Comparison of ENCODE assay signal across 8 mouse cellular contexts in genomic region chr7:127260309-127261111, GRCm38 (mm10). TPM values are rescaled to one million over a fixed set of nuclear protein-coding genes. Genes with fewer than 3 reads are reported as not detected.
DNase-seq lines count a peak whose midpoint lies in the region; ATAC-seq lines count a peak whose summit lies in the region.

Gene Dctpp1 (minus strand): TSS chr7:127260709.

- H3K9ac ChIP-seq in heart, embryonic 13.5 days, result peak within 1 kb of the TSS; percentile 90
- H3K9ac ChIP-seq in liver, embryonic 12.5 days, result peak within 1 kb of the TSS; percentile 77
- peak within 1 kb of the TSS; percentile 43 for H3K9ac ChIP-seq in stomach, embryonic 15.5 days

- peaks cover 15% of the 10 kb centered on the region for H3K36me3 ChIP-seq in heart, embryonic 13.5 days
- peaks cover 21% of the 10 kb centered on the region for H3K36me3 ChIP-seq in liver, embryonic 12.5 days
- peaks cover 5% of the 10 kb centered on the region; the same call in 1 of the 2 replicates for H3K36me3 ChIP-seq in stomach, embryonic 15.5 days

- H3K4me2 ChIP-seq in heart, embryonic 13.5 days, result peak within 1 kb of the TSS; percentile 92
- peak within 1 kb of the TSS; percentile 91 for H3K4me2 ChIP-seq in liver, embryonic 12.5 days
- H3K4me2 ChIP-seq in stomach, embryonic 15.5 days, result peak within 1 kb of the TSS; percentile 70

- peak within 1 kb of the TSS; percentile 80 for H3K4me3 ChIP-seq in brown adipose tissue, adult 24 weeks (ENCODE audit: insufficient read depth, low read depth, low read length)
- H3K4me3 ChIP-seq in heart, embryonic 13.5 days, result peak within 1 kb of the TSS; percentile 80
- peak within 1 kb of the TSS; percentile 78 for H3K4me3 ChIP-seq in liver, embryonic 12.5 days
- peak within 1 kb of the TSS; percentile 68 for H3K4me3 ChIP-seq in stomach, embryonic 15.5 days (replicated peaks)

- H3K4me1 ChIP-seq in brown adipose tissue, adult 24 weeks (ENCODE audit: control insufficient read depth, insufficient read depth, insufficient read length, low read length), result no peaks in the 10 kb centered on the region
- H3K4me1 ChIP-seq in heart, embryonic 13.5 days, result peaks cover 19% of the 10 kb centered on the region
- peaks cover 65% of the 10 kb centered on the region for H3K4me1 ChIP-seq in liver, embryonic 12.5 days
- H3K4me1 ChIP-seq in stomach, embryonic 15.5 days, result peaks cover 16% of the 10 kb centered on the region

- H3K9me3 ChIP-seq in heart, embryonic 13.5 days, result no peaks in the 10 kb centered on the region
- H3K9me3 ChIP-seq in liver, embryonic 12.5 days (replicated peaks), result 0 out of 2 replicates have a peak, but pooled peaks cover 3% of the 10 kb centered on the region
- H3K9me3 ChIP-seq in stomach, embryonic 15.5 days, result no peaks in the 10 kb centered on the region

- no peak within 1 kb of the TSS for H3K27ac ChIP-seq in brown adipose tissue, adult 24 weeks (replicated peaks; ENCODE audit: low read depth, low read length)
- peak within 1 kb of the TSS; percentile 63; the same call in 1 of the 2 replicates for H3K27ac ChIP-seq in heart, embryonic 13.5 days (replicated peaks)
- H3K27ac ChIP-seq in liver, embryonic 12.5 days, result peak within 1 kb of the TSS; percentile 64
- H3K27ac ChIP-seq in stomach, embryonic 15.5 days, result peak within 1 kb of the TSS; percentile 67

- ATAC-seq in heart, embryonic 13.5 days (ENCODE audit: extremely low read depth, insufficient number of reproducible peaks, low FRiP score, low TSS enrichment), result peak; percentile 97
- peak; percentile 95 for ATAC-seq in liver, embryonic 12.5 days
- ATAC-seq in stomach, embryonic 15.5 days (ENCODE audit: insufficient read depth, low FRiP score, low read depth), result peak; percentile 98

- peak; percentile 98 for DNase-seq in CD4-positive, CD25-positive, alpha-beta regulatory T cell, adult 2 months (ENCODE audit: low read depth, low spot score)
- peak; percentile 93 for DNase-seq in fat pad, adult 2 months (ENCODE audit: extremely low read depth, low read depth, low spot score)
- peak; percentile 98 for DNase-seq in kidney, postnatal 10 days
- DNase-seq in natural killer cell, adult 2 months (ENCODE audit: low spot score in 2 of 2), result peak; percentile 96 to 97

- H3K27me3 ChIP-seq in heart, embryonic 13.5 days (replicated peaks), result no peaks in the 10 kb centered on the region
- H3K27me3 ChIP-seq in liver, embryonic 12.5 days (replicated peaks), result peaks cover 7% of the 10 kb centered on the region; the same call in 1 of the 2 replicates
- H3K27me3 ChIP-seq in stomach, embryonic 15.5 days (replicated peaks), result no peaks in the 10 kb centered on the region

- WGBS in heart, embryonic 13.5 days, result under 1% methylated on average over 50 of the region's 50 CpGs
- WGBS in liver, embryonic 12.5 days (ENCODE audit: insufficient replicate concordance), result under 1% methylated on average over 50 of the region's 50 CpGs
- WGBS in stomach, embryonic 15.5 days, result under 1% methylated on average over 50 of the region's 50 CpGs

RNA-seq across cellular contexts. Expression of gene Dctpp1, which starts in this region (rescaled TPM):
- 38.1 and 41.3 TPM in 2 replicates for polyA plus RNA-seq in brown adipose tissue, adult 24 weeks (2012; ENCODE audit: insufficient read depth, insufficient read length, missing spikeins)
- polyA plus RNA-seq in heart, embryonic 13.5 days (2015; fragmentation: Nextera tagmentation; extraction: Ambion mirVana), result 161 and 179 TPM in 2 replicates
- polyA plus RNA-seq in liver, embryonic 12.5 days (2016; fragmentation: Nextera tagmentation; extraction: Ambion mirVana), result 163 and 167 TPM in 2 replicates
- polyA plus RNA-seq in stomach, embryonic 15.5 days (2015; fragmentation: Nextera tagmentation; extraction: Ambion mirVana), result 164 and 181 TPM in 2 replicates
